Mouse (Mus musculus): Measurements from ENCODE around the gene Mex3d.

DNA sequence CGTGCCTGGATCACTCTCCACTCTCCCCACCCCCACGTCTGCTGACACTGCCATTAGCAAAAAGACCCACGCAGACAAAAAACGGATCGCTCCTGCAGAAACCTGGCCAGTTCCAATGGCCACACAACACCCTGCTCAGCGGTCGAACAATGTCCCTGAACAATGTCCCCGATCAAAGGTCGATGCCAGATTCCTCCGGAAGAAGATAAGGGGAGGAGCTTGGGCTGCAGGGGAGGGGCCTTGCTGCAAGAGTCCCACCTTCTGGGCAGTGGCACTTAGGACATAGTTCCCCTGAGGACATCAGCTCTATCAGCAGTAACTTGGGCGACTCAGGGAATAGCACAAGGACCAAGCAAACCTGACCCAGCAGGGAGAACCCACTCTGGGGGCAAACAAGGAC lies 35.6 kb downstream of the Mex3d start:
- TF ChIP-seq EP300 (IDR thresholded peaks at IDR 0.05; ENCODE audit: low read depth in 1 of 2, low read length in 2 of 2) (no peak), RCOR1 (IDR thresholded peaks at IDR 0.05; ENCODE audit: low read depth, low read length) (no peak)
